Mouse (Mus musculus) E14TG2a.4 (cell line): ENCODE measurements around the gene Tle4.

Experiments
- CTCF ChIP-seq: conservative IDR thresholded peaks from 2 replicates; pipeline ENCODE4 v1.5.1; 2014; ENCODE audit warnings: low read length
- NANOG ChIP-seq: IDR thresholded peaks from 2 replicates; pipeline ENCODE4 v1.6.1; 2014; ENCODE audit warnings: borderline replicate concordance, low read length, mixed read lengths

GRCm38 (mm10) chr19:14424016-14424964 is 173.6 kb downstream of the Tle4 start:
- TF ChIP-seq CTCF (peak; percentile 31), NANOG (no peak)
